Mouse (Mus musculus) limb, embryonic 13.5 days (tissue): ENCODE data around the gene Utp11. TPM values are rescaled to one million over a fixed set of nuclear protein-coding genes. Genes with fewer than 3 reads are reported as not detected.
A peak's percentile ranks its signal among the peaks of the same experiment; 100 is the strongest.

Source experiments
- ATAC-seq: fragments of 200-750 bp; cut with Nextera tagmentation; 2 replicates; pipeline ENCODE4 v1.8.0; 2017; ENCODE audit warnings: low read depth, moderate number of reproducible peaks, moderate TSS enrichment; ENCODE audit not compliant: low FRiP score
- H3K27ac ChIP-seq: fragments of 300-500 bp; sonication (generic); 2 replicates; pipeline ENCODE4 v1.5.1; 2015; ENCODE audit warnings: inconsistent platforms, mild to moderate bottlenecking, moderate library complexity
- H3K27me3 ChIP-seq: fragments of 300-500 bp; sonication (generic); 2 replicates; pipeline ENCODE4 v1.6.1; 2015; ENCODE audit warnings: mild to moderate bottlenecking, inconsistent platforms
- H3K36me3 ChIP-seq: fragments of 300-500 bp; sonication (generic); 2 replicates; pipeline ENCODE4 v1.6.1; 2015; ENCODE audit warnings: inconsistent platforms, mild to moderate bottlenecking, moderate library complexity
- H3K4me1 ChIP-seq: fragments of 300-500 bp; sonication (generic); 2 replicates; pipeline ENCODE4 v1.6.1; 2015; ENCODE audit warnings: inconsistent platforms
- H3K4me2 ChIP-seq: fragments of 300-500 bp; sonication (generic); replicated peaks from 2 replicates; pipeline ENCODE4 v1.6.1; 2015; ENCODE audit warnings: inconsistent platforms, mild to moderate bottlenecking, moderate library complexity
- H3K4me3 ChIP-seq: fragments of 300-500 bp; sonication (generic); 2 replicates; pipeline ENCODE4 v1.5.1; 2015; ENCODE audit warnings: moderate library complexity, mild to moderate bottlenecking, inconsistent platforms
- H3K9ac ChIP-seq: fragments of 300-500 bp; sonication (generic); 2 replicates; pipeline ENCODE4 v1.6.1; 2015; ENCODE audit warnings: mild to moderate bottlenecking, inconsistent platforms
- H3K9me3 ChIP-seq: fragments of 300-500 bp; sonication (generic); 2 replicates; pipeline ENCODE4 v1.6.1; 2016; ENCODE audit warnings: inconsistent platforms
- WGBS: fragments of 180-500 bp; shearing (Covaris S2); methylation state at CpG from one replicate; pipeline ENCODE4 v1.1.7; 2015; 5-methylcytosine and 5-hydroxymethylcytosine counted together
- polyA plus RNA-seq: library from polyadenylated mRNA; unstranded; fragments of >200 nt; fragmentation: Nextera tagmentation; extraction: Ambion mirVana; gene quantifications from 2 replicates; pipeline ENCODE4 v1.2.1, GENCODE M21; 2015

Gene Utp11
- polyA plus RNA-seq, 1 experiment from 2014 or later: 84.4 TPM

GRCm38 (mm10) chr4:124663034-124663433, 30.4 kb downstream of the Utp11 start:
- ATAC-seq: no peak
- H3K4me2 ChIP-seq: no peak overlapping the region
- no peaks in the 10 kb centered on the region for H3K36me3 ChIP-seq
- 62% methylated on average over 3 of the region's 3 CpGs for WGBS
- no peak overlapping the region for H3K9ac ChIP-seq
- no peak overlapping the region for H3K27ac ChIP-seq
- no peak overlapping the region for H3K4me3 ChIP-seq
- peaks cover 96% of the 10 kb centered on the region for H3K27me3 ChIP-seq
- H3K9me3 ChIP-seq: no peaks in the 10 kb centered on the region
- H3K4me1 ChIP-seq: peaks cover 14% of the 10 kb centered on the region

- H3K9me3 ChIP-seq: no peaks in the 10 kb centered on the region
- H3K36me3 ChIP-seq: no peaks in the 10 kb centered on the region
- H3K4me1 ChIP-seq: peaks cover 26% of the 10 kb centered on the region
- ATAC-seq: no peak
- no peak overlapping the region for H3K4me3 ChIP-seq
- H3K27ac ChIP-seq: no peak overlapping the region
- 41% methylated on average over 3 of the region's 3 CpGs for WGBS
- H3K4me2 ChIP-seq: no peak overlapping the region
- no peak overlapping the region for H3K9ac ChIP-seq
- H3K27me3 ChIP-seq: peaks cover 94% of the 10 kb centered on the region
Observed at GRCm38 (mm10) chr4:124660603-124661002, 32.8 kb downstream of the Utp11 start.

DNA sequence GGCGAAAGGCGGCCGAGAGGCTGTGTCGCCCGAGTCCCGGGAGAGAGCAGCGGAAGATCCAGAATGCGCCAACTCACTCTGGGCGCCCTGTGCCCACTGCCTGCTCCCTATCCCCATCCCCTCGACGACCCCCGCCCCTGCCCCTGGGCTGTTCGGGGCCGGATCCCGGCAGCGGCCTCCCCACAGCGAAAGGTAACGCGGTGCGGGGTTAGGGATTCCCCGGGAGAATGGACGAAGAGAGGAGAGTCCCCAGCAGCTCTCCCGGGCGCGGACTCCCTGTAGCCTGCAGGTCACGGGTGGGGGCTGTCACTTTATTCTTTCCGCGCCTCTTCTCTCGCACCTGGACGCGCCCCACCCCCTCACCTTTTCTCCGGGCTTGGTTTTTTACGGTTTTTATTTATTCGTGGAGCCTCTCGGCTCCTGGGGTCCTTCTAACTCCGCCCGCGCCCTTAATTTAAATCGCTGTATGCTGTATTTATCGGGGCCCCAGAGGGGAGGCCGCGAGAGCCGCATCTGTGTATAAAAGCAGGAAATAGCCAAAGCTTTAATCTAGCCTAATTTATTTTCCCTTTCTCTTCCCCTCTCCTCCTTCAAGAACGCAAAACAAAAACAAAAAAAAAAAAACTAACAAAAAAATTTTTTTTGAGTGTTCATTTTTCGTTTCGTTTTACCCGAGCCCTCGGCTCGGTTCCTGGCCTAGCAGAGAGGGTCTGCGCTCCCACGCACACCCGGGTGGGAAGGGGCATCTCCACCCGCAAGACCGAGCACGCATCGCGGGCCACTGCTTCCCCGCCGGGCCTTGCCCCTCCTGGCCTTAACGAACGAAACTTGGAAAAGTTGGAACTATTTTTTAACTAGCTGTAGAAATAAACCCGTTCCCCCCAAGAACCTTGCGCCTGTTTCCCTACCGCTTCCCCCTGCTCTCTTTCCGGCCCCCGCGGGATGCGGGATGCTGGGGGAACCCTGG, 33.9 kb downstream of the Utp11 start:
- H3K4me3 ChIP-seq: peak overlapping the region; percentile 61
- peaks cover 26% of the 10 kb centered on the region for H3K4me1 ChIP-seq
- under 1% methylated on average over 68 of the region's 68 CpGs for WGBS
- H3K27ac ChIP-seq: no peak overlapping the region
- H3K9ac ChIP-seq: peak overlapping the region; percentile 19; the same call in 1 of the 2 replicates
- peak overlapping the region; percentile 97 for H3K4me2 ChIP-seq
- no peak for ATAC-seq
- H3K9me3 ChIP-seq: no peaks in the 10 kb centered on the region
- H3K27me3 ChIP-seq: peaks cover 94% of the 10 kb centered on the region
- H3K36me3 ChIP-seq: no peaks in the 10 kb centered on the region

GRCm38 (mm10) chr4:124658412-124658851, 35.0 kb downstream of the Utp11 start:
- no peak for ATAC-seq
- Histone ChIP-seq H3K27me3 (peaks cover 94% of the 10 kb centered on the region), H3K27ac (no peak overlapping the region), H3K4me2 (peak overlapping the region; percentile 97), H3K4me1 (peaks cover 26% of the 10 kb centered on the region), H3K9ac (no peak overlapping the region), H3K9me3 (no peaks in the 10 kb centered on the region), H3K36me3 (no peaks in the 10 kb centered on the region), H3K4me3 (peak overlapping the region; percentile 61)
- under 1% methylated on average over 39 of the region's 39 CpGs for WGBS

GRCm38 (mm10) chr4:124657781-124658180, 35.6 kb downstream of the Utp11 start:
- H3K4me1 ChIP-seq: peaks cover 30% of the 10 kb centered on the region
- H3K9me3 ChIP-seq: no peaks in the 10 kb centered on the region
- peak overlapping the region; percentile 61 for H3K9ac ChIP-seq
- 1% methylated on average over 55 of the region's 61 CpGs for WGBS
- H3K36me3 ChIP-seq: no peaks in the 10 kb centered on the region
- H3K4me2 ChIP-seq: peak overlapping the region; percentile 97
- H3K4me3 ChIP-seq: peak overlapping the region; percentile 61
- H3K27me3 ChIP-seq: peaks cover 94% of the 10 kb centered on the region
- H3K27ac ChIP-seq: no peak overlapping the region
- peak; percentile 8; the same call in 1 of the 2 replicates for ATAC-seq

- under 1% methylated on average over 64 of the region's 92 CpGs for WGBS
- H3K4me2 ChIP-seq: peak overlapping the region; percentile 97
- peak overlapping the region; percentile 61 for H3K9ac ChIP-seq
- H3K27me3 ChIP-seq: peaks cover 94% of the 10 kb centered on the region
- H3K36me3 ChIP-seq: no peaks in the 10 kb centered on the region
- H3K27ac ChIP-seq: no peak overlapping the region
- peak overlapping the region; percentile 61 for H3K4me3 ChIP-seq
- peaks cover 34% of the 10 kb centered on the region for H3K4me1 ChIP-seq
- peak; percentile 94 for ATAC-seq
- no peaks in the 10 kb centered on the region for H3K9me3 ChIP-seq
Observed at GRCm38 (mm10) chr4:124656854-124657650, 36.3 kb downstream of the Utp11 start.

DNA sequence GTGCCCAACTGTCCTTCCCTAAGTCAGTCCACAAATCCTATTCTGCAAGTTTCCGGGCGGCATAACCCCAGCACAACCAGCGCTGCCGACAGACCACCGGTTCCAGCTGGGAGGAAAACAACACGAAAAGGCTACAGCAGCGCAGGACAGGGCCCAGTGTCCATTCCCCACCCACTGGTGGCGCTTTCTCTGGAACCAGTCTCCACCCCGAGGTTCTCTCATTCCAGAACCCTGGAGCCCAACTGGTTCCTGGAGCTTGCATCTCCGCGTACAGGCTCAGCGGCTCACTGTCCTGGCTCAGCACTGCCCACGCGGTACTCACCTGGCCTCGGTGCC, 36.9 kb downstream of the Utp11 start, which contains the start of gene Pou3f1:
TSS of gene Pou3f1 (plus strand) at position 290 of the 336 bp plus-strand sequence.
- peaks cover 94% of the 10 kb centered on the region for H3K27me3 ChIP-seq
- peak within 1 kb of the TSS; percentile 97 for H3K4me2 ChIP-seq
- peak within 1 kb of the TSS; percentile 61 for H3K4me3 ChIP-seq
- no peaks in the 10 kb centered on the region for H3K36me3 ChIP-seq
- WGBS: 1% methylated on average over 15 of the region's 15 CpGs
- H3K27ac ChIP-seq: no peak within 1 kb of the TSS
- H3K9ac ChIP-seq: peak within 1 kb of the TSS; percentile 61
- no peak for ATAC-seq
- no peaks in the 10 kb centered on the region for H3K9me3 ChIP-seq
- peaks cover 34% of the 10 kb centered on the region for H3K4me1 ChIP-seq

- Histone ChIP-seq H3K4me2 (no peak overlapping the region), H3K27ac (no peak overlapping the region), H3K27me3 (peaks cover 89% of the 10 kb centered on the region), H3K9ac (no peak overlapping the region), H3K4me1 (peaks cover 19% of the 10 kb centered on the region), H3K4me3 (no peak overlapping the region), H3K36me3 (no peaks in the 10 kb centered on the region), H3K9me3 (no peaks in the 10 kb centered on the region)
- 3% methylated on average over 9 of the region's 9 CpGs for WGBS
- no peak for ATAC-seq
Observed at GRCm38 (mm10) chr4:124652886-124653285, 40.5 kb downstream of the Utp11 start.

- WGBS: 25% methylated on average over 5 of the region's 5 CpGs
- H3K36me3 ChIP-seq: no peaks in the 10 kb centered on the region
- no peaks in the 10 kb centered on the region for H3K9me3 ChIP-seq
- H3K27me3 ChIP-seq: peaks cover 58% of the 10 kb centered on the region
- peaks cover 18% of the 10 kb centered on the region for H3K4me1 ChIP-seq
- H3K9ac ChIP-seq: no peak overlapping the region
- ATAC-seq: no peak
- H3K4me2 ChIP-seq: no peak overlapping the region
- no peak overlapping the region for H3K4me3 ChIP-seq
- no peak overlapping the region for H3K27ac ChIP-seq
Observed at GRCm38 (mm10) chr4:124647909-124648308, 45.5 kb downstream of the Utp11 start.

GRCm38 (mm10) chr4:124646591-124646990, 46.8 kb downstream of the Utp11 start:
- Histone ChIP-seq H3K36me3 (no peaks in the 10 kb centered on the region), H3K4me3 (0 out of 2 replicates have a peak overlapping the region, but pooled peaks have one; percentile 8), H3K27me3 (peaks cover 54% of the 10 kb centered on the region), H3K9me3 (no peaks in the 10 kb centered on the region), H3K4me1 (peaks cover 13% of the 10 kb centered on the region), H3K4me2 (peak overlapping the region; percentile 50), H3K27ac (no peak overlapping the region; the same call in 1 of the 2 replicates), H3K9ac (peak overlapping the region; percentile 26; the same call in 1 of the 2 replicates)
- ATAC-seq: no peak
- WGBS: 11% methylated on average over 8 of the region's 8 CpGs

DNA sequence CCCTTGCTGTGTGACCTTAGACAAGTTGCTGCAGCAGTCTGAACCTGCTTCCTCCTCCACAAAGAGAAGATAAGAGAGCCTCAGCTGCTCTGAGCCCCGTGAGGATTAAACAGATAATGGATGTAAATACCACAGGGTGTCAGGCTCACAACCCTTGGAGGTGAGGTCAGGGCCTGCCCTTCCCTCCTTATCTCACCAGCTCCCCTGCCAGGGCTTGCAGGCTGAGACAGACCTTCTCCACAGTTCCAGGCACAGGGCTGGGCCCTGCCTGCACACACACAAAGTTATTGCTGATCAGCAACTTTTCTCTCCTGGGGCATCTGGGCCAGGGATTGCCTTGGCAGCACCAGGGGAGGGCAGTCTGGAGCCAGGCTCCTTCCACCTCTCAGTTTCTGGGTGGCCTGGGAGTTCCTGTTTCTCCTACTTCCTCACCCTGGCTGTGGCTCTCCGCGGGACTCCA, 48.4 kb downstream of the Utp11 start:
- H3K36me3 ChIP-seq: no peaks in the 10 kb centered on the region
- no peaks in the 10 kb centered on the region for H3K9me3 ChIP-seq
- peaks cover 53% of the 10 kb centered on the region for H3K27me3 ChIP-seq
- WGBS: 12% methylated on average over 3 of the region's 3 CpGs
- H3K4me1 ChIP-seq: peaks cover 13% of the 10 kb centered on the region
- H3K9ac ChIP-seq: no peak overlapping the region
- no peak overlapping the region for H3K4me2 ChIP-seq
- H3K27ac ChIP-seq: no peak overlapping the region
- ATAC-seq: no peak
- H3K4me3 ChIP-seq: no peak overlapping the region

DNA sequence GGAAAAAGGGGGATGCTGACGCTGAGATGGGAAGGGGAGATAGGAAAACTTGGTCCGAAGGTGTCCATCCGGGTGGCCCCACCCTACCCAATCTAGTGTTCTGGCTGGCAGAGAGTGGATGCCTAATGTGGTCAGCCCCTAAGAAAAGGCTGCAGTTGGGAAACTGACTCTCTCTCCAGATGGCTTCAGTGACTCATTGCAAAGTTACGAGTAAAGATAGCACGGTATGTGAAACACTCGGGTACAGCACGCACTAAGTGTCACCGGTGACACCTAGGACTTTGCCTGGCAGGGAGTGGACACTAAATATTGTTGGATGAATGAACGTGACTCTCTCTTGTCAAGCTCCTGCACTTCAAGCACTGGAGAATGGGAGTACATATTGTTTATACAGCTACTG, 49.5 kb downstream of the Utp11 start:
- no peak overlapping the region for H3K4me3 ChIP-seq
- no peaks in the 10 kb centered on the region for H3K9me3 ChIP-seq
- no peak overlapping the region for H3K4me2 ChIP-seq
- H3K36me3 ChIP-seq: no peaks in the 10 kb centered on the region
- H3K4me1 ChIP-seq: peaks cover 13% of the 10 kb centered on the region
- no peak for ATAC-seq
- WGBS: 91% methylated on average over 9 of the region's 9 CpGs
- H3K27ac ChIP-seq: no peak overlapping the region
- H3K9ac ChIP-seq: no peak overlapping the region
- peaks cover 53% of the 10 kb centered on the region for H3K27me3 ChIP-seq
